Mouse (Mus musculus): ENCODE measurements around the gene Zswim7. TPM values are rescaled to one million over a fixed set of nuclear protein-coding genes. Genes with fewer than 3 reads are reported as not detected.

Gene Zswim7
- total and polyA plus RNA-seq, 3 experiments, result 17.1 to 22.7 (median 17.6) TPM

DNA sequence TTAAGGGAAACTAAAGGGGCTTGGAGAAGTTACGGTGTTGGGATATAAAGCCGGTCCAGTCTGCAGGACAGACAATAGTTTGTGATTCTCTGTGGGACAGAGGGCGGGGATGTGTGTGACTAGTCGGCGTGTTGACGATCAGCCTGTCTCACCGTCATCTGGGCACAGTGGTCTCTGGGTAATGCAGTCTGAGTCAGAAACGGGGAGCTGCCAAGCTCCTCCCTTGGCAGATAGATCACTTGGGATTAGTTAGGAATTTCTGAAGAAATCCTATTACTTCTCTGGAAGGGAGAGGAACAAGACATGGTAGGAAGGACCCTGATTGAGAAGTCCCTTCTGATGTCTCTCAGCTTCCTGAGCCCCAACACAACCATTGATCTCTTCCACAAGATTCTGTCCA is 37.3 kb downstream of the Zswim7 start:
- DNase-seq, result no peak
- H3K4me1 ChIP-seq (ENCODE audit: control insufficient read depth, insufficient read depth, low read length), result no peaks in the 10 kb centered on the region
- no peaks in the 10 kb centered on the region for H3K79me2 ChIP-seq (replicated peaks; ENCODE audit: control insufficient read depth, insufficient read depth, low read length)
- TF ChIP-seq POLR2A (IDR thresholded peaks at IDR 0.05; ENCODE audit: insufficient read depth, low read depth, low read length) (no peak), CTCF (IDR thresholded peaks at IDR 0.05) (no peak), EP300 (IDR thresholded peaks at IDR 0.05; ENCODE audit: insufficient read depth, low read depth, low read length) (no peak)
- no peak overlapping the region for H3K27ac ChIP-seq
- H3K36me3 ChIP-seq (ENCODE audit: control insufficient read depth, insufficient read depth, low read length), result no peaks in the 10 kb centered on the region
- intact Hi-C loops (cut with DNase I), result no loop called here
- peaks cover under 1% of the 10 kb centered on the region; the same call in 1 of the 2 replicates for H3K27me3 ChIP-seq (ENCODE audit: control insufficient read depth, insufficient read depth, low read length)
- 84% methylated on average over 8 of the region's 8 CpGs for WGBS
- no peak overlapping the region for H3K4me3 ChIP-seq
- no peak overlapping the region for H3K9ac ChIP-seq (ENCODE audit: low read depth, low read length)

DNA sequence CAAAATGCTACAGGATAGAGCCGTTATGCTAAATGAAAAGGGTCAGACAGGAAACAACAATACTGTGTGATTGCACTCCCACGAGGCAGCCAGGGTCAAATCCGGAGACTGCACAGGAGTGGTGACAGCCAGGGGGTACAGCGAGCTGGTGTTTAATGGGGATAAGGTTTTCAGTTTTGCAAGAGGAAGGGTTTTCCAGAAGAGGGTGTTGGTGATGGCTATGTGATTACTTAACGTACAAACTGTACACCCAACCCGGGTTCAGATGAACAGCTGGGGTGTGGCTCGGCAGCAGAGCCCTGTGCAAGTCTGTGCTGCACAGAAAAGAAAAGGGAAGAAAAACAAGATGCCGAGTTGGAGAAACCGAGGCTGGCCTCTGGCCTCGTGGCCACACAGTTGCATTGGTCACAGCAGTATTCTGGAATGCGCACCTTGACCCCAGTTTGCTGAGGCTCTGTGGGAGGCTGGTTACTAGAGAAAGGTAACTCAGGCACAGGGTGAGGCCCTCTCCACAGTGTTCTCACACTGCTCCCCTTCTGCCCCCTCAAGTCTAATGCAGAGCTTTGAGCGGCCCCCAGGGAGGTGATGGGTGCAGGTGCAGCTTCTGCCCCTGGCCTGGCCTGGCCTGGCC is 40.4 kb downstream of the Zswim7 start:
- no peak for DNase-seq
- Histone ChIP-seq H3K79me2 (replicated peaks; ENCODE audit: control insufficient read depth, insufficient read depth, low read length) (no peaks in the 10 kb centered on the region), H3K9ac (ENCODE audit: low read depth, low read length) (no peak overlapping the region), H3K4me3 (no peak overlapping the region), H3K27me3 (ENCODE audit: control insufficient read depth, insufficient read depth, low read length) (no peaks in the 10 kb centered on the region), H3K36me3 (ENCODE audit: control insufficient read depth, insufficient read depth, low read length) (no peaks in the 10 kb centered on the region), H3K27ac (no peak overlapping the region), H3K4me1 (ENCODE audit: control insufficient read depth, insufficient read depth, low read length) (no peaks in the 10 kb centered on the region)
- no peak for TF ChIP-seq POLR2A (IDR thresholded peaks at IDR 0.05; ENCODE audit: insufficient read depth, low read depth, low read length)
- TF ChIP-seq EP300 (IDR thresholded peaks at IDR 0.05; ENCODE audit: insufficient read depth, low read depth, low read length), result no peak
- no peak for TF ChIP-seq CTCF (IDR thresholded peaks at IDR 0.05)
- intact Hi-C loops (cut with DNase I), result no loop called here
- 66% methylated on average over 12 of the region's 12 CpGs for WGBS

DNA sequence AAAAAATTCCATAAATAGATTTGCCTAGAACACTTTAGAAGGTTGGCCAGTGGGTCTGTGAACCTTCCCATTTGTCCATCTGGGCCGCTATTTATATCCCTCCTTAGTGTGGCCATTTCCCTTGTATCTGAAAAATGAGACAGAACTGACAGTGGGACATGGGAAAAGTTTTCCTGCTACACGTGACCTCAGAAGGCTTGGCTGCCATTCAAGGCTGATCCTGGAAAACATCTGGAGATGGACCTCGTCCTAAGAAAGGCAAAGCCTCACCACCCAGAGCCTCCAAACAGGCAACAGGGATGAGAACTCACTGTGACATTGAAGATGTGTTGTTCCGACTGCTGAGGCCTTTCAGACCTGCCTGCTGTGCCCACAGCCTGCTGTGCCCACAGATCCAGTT is 56.4 kb downstream of the Zswim7 start:
- DNase-seq, result peak; percentile 46 to 49
- H3K4me3 ChIP-seq, result no peak overlapping the region
- WGBS, result 28% methylated on average over 4 of the region's 4 CpGs
- H3K4me1 ChIP-seq (ENCODE audit: control insufficient read depth, insufficient read depth, low read length), result peaks cover 8% of the 10 kb centered on the region
- H3K27me3 ChIP-seq (ENCODE audit: control insufficient read depth, insufficient read depth, low read length), result no peaks in the 10 kb centered on the region
- no peaks in the 10 kb centered on the region for H3K79me2 ChIP-seq (replicated peaks; ENCODE audit: control insufficient read depth, insufficient read depth, low read length)
- no peak for TF ChIP-seq EP300 (IDR thresholded peaks at IDR 0.05; ENCODE audit: insufficient read depth, low read depth, low read length)
- no peak for TF ChIP-seq POLR2A (IDR thresholded peaks at IDR 0.05; ENCODE audit: insufficient read depth, low read depth, low read length)
- TF ChIP-seq CTCF (IDR thresholded peaks at IDR 0.05), result no peak
- no peaks in the 10 kb centered on the region for H3K36me3 ChIP-seq (ENCODE audit: control insufficient read depth, insufficient read depth, low read length)
- no peak overlapping the region for H3K9ac ChIP-seq (ENCODE audit: low read depth, low read length)
- intact Hi-C loops (cut with DNase I), result no loop called here
- peak overlapping the region; percentile 56 for H3K27ac ChIP-seq

DNA sequence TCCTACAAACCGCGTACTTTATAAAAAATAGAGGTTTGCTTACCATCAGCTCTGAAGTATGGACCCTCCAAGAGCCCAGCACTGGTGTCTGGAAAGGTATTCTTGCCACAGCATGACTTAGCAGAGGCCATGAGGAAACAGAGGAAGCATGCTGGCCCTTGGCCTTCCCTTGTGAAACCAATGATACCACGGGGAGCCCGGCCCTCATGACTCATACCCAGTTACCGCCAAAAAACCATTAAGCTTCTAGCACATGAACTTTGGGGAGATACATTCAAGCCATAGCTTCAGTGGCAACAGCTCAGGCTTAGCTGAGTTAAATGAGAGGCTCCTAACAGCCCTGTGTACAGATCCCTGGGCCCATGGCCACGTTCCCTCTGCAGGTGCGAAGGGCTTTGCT is 57.2 kb downstream of the Zswim7 start:
- TF ChIP-seq EP300 (IDR thresholded peaks at IDR 0.05; ENCODE audit: insufficient read depth, low read depth, low read length), result no peak
- no peak for TF ChIP-seq CTCF (IDR thresholded peaks at IDR 0.05)
- no peak for TF ChIP-seq POLR2A (IDR thresholded peaks at IDR 0.05; ENCODE audit: insufficient read depth, low read depth, low read length)
- intact Hi-C loops (cut with DNase I), result no loop called here
- Histone ChIP-seq H3K4me1 (ENCODE audit: control insufficient read depth, insufficient read depth, low read length) (peaks cover 8% of the 10 kb centered on the region), H3K27ac (peak overlapping the region; percentile 40), H3K36me3 (ENCODE audit: control insufficient read depth, insufficient read depth, low read length) (no peaks in the 10 kb centered on the region), H3K9ac (ENCODE audit: low read depth, low read length) (no peak overlapping the region), H3K79me2 (replicated peaks; ENCODE audit: control insufficient read depth, insufficient read depth, low read length) (no peaks in the 10 kb centered on the region), H3K4me3 (no peak overlapping the region), H3K27me3 (ENCODE audit: control insufficient read depth, insufficient read depth, low read length) (no peaks in the 10 kb centered on the region)
- WGBS, result 75% methylated on average over 7 of the region's 7 CpGs
- peak; percentile 38 to 60 for DNase-seq

DNA sequence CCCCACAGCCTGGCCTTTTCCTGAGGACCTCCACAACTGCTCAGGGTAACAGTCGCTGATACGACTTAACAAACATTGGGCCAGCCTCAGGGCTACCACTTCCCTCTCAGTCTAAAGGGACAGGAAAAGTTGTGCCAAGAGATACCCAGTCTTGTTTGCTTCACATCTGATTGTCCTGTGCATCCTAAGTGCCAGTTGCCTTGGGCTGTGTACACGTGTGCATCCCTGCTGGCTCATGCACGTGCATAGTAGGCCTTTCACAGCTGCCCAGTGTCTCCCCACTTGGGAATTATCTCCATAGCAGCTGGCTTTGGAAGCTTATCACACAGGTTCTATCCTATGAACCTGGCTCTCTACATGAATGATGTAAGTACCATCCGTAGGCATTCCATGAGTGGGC is 57.8 kb downstream of the Zswim7 start:
- H3K27ac ChIP-seq, result no peak overlapping the region; the same call in 1 of the 2 replicates
- H3K79me2 ChIP-seq (replicated peaks; ENCODE audit: control insufficient read depth, insufficient read depth, low read length), result no peaks in the 10 kb centered on the region
- H3K4me1 ChIP-seq (ENCODE audit: control insufficient read depth, insufficient read depth, low read length), result peaks cover 8% of the 10 kb centered on the region
- TF ChIP-seq POLR2A (IDR thresholded peaks at IDR 0.05; ENCODE audit: insufficient read depth, low read depth, low read length) (no peak), EP300 (IDR thresholded peaks at IDR 0.05; ENCODE audit: insufficient read depth, low read depth, low read length) (no peak), CTCF (IDR thresholded peaks at IDR 0.05) (no peak)
- WGBS, result 73% methylated on average over 5 of the region's 5 CpGs
- H3K9ac ChIP-seq (ENCODE audit: low read depth, low read length), result no peak overlapping the region
- no peaks in the 10 kb centered on the region for H3K36me3 ChIP-seq (ENCODE audit: control insufficient read depth, insufficient read depth, low read length)
- H3K27me3 ChIP-seq (ENCODE audit: control insufficient read depth, insufficient read depth, low read length), result no peaks in the 10 kb centered on the region
- DNase-seq, result no peak
- H3K4me3 ChIP-seq, result no peak overlapping the region
- intact Hi-C loops (cut with DNase I), result no loop called here

DNA sequence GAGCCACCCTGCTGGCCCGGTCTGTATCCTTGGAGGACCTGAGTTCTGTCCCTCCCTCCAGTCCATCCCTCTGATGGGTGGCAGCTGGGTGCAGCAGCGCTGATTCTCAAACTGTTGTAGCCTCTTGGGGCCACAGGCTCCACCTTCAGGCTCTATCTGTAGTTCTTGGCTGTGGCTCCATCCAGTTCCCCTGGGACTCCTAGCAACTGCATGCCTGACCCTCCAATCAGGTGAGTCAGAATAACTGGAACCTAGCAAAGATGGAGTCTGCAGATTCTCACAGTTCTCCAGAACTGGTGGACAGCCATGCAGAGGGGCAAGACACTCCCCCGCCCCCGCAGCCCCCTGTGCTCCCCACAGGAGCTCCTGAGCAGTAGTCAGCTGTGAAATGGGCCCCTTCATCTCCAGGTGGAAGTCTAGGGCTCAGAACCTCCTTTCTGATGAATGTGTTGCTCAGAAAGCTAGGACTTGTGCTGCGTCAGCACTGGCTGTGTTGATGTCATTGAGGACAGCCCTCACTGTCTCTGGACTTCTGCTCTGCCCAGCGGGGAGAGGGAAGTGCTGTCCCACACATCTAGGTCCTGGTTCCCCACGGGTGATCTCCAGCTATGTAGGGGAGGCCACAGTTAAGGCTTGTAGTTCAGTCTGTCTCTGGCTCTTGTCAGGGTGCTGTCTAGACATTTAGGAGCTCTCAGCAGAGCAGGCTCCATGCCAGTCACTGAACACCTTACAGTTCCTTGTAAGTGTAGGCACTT is 60.2 kb downstream of the Zswim7 start:
- Histone ChIP-seq H3K27me3 (ENCODE audit: control insufficient read depth, insufficient read depth, low read length) (no peaks in the 10 kb centered on the region), H3K4me3 (no peak overlapping the region), H3K79me2 (replicated peaks; ENCODE audit: control insufficient read depth, insufficient read depth, low read length) (no peaks in the 10 kb centered on the region), H3K36me3 (ENCODE audit: control insufficient read depth, insufficient read depth, low read length) (no peaks in the 10 kb centered on the region), H3K4me1 (ENCODE audit: control insufficient read depth, insufficient read depth, low read length) (peaks cover 8% of the 10 kb centered on the region), H3K9ac (ENCODE audit: low read depth, low read length) (no peak overlapping the region), H3K27ac (no peak overlapping the region)
- TF ChIP-seq POLR2A (IDR thresholded peaks at IDR 0.05; ENCODE audit: insufficient read depth, low read depth, low read length) (no peak), CTCF (IDR thresholded peaks at IDR 0.05) (no peak), EP300 (IDR thresholded peaks at IDR 0.05; ENCODE audit: insufficient read depth, low read depth, low read length) (no peak)
- WGBS, result 65% methylated on average over 7 of the region's 7 CpGs
- intact Hi-C loops (cut with DNase I), result no loop called here
- peak; percentile 33 to 57 for DNase-seq

Measured in heart, adult 2 months (tissue).